Mouse (Mus musculus) adrenal gland, postnatal 36 days (tissue): ENCODE results near the gene Tnk1. TPM values are rescaled to one million over a fixed set of nuclear protein-coding genes. Genes with fewer than 3 reads are reported as not detected.

Experiments
- DNase-seq, 2 experiments: peaks; one replicate each; pipeline ENCODE4 v3.0.0; 2021; ENCODE audit warnings: mixed read lengths in 1 of 2
- microRNA-seq: library from miRNA; unstranded; fragments of <30 nt; microRNA quantifications from one replicate; pipeline ENCODE4 v1.2.0, GENCODE M21; 2021
- total RNA-seq, 2 experiments: library from RNA; stranded (reverse); gene quantifications; 2 replicates each; pipeline ENCODE4 v1.2.3; 2021

Gene Tnk1
- total RNA-seq, 2 experiments from 2014 or later: not detected

- DNase-seq: no peak
Measured at GRCm38 (mm10) chr11:69803328-69803727, 55.2 kb downstream of the Tnk1 start.

GRCm38 (mm10) chr11:69802648-69803105 is 55.9 kb downstream of the Tnk1 start:
- DNase-seq: peak; percentile 95 to 98

GRCm38 (mm10) chr11:69801379-69801977 is 57.1 kb downstream of the Tnk1 start, which contains the start of gene Fgf11:
TSS of gene Fgf11 (minus strand) at chr11:69801857.
- peak; percentile 20 to 40 for DNase-seq

Small RNA genes lying within 50 kb of the gene (microRNA-seq; reads per million reads assigned to microRNA genes)
- gene Mir6924: not detected

Other genes with a start within 250 kb of the Tnk1 start
- gene Shbg, start 240.8 kb downstream of the Tnk1 start, total RNA-seq: not detected
- gene Sat2, start 236.7 kb downstream of the Tnk1 start, total RNA-seq: 10 to 100 TPM in 1 of 2 experiments, 1 to 10 TPM in 1; 5.7 to 11.3 TPM
- gene Fxr2, start 225.7 kb downstream of the Tnk1 start, total RNA-seq: 10 to 100 TPM; 80.5 to 88.4 TPM
- not detected for gene Sox15, start 203.4 kb downstream of the Tnk1 start, total RNA-seq
- 100 to 1,000 TPM in 1 of 2 experiments, 10 to 100 TPM in 1; 91.4 to 126 TPM for gene Mpdu1, start 196.1 kb downstream of the Tnk1 start, total RNA-seq
- 10 to 100 TPM; 20.1 to 28.6 TPM for gene Cd68, start 192.6 kb downstream of the Tnk1 start, total RNA-seq
- gene Eif4a1, start 186.3 kb downstream of the Tnk1 start, total RNA-seq: 100 to 1,000 TPM; 678 to 712 TPM
- 10 to 100 TPM; 70.6 to 80.4 TPM for gene Senp3, start 176.6 kb downstream of the Tnk1 start, total RNA-seq
- gene Tnfsf13, start 172.9 kb downstream of the Tnk1 start, total RNA-seq: 1 to 10 TPM; 1.7 to 2.5 TPM
- gene Tnfsf12, start 162.9 kb downstream of the Tnk1 start, total RNA-seq: 10 to 100 TPM; 21.5 to 22.9 TPM
- gene Tnfsfm13, start 162.6 kb downstream of the Tnk1 start, total RNA-seq: 1 to 10 TPM; 4.0 to 4.9 TPM
- gene Polr2a, start 100.1 kb downstream of the Tnk1 start, total RNA-seq: 10 to 100 TPM; 86.4 to 90.3 TPM
- not detected for gene Slc35g3, start 96.8 kb downstream of the Tnk1 start, total RNA-seq
- 10 to 100 TPM; 57.7 to 63.8 TPM for gene Zbtb4, start 92.8 kb downstream of the Tnk1 start, total RNA-seq
- gene Chrnb1, start 62.8 kb downstream of the Tnk1 start, total RNA-seq: 1 to 10 TPM; 1.1 to 1.8 TPM
- 1 to 10 TPM; 3.9 to 8.6 TPM for gene Fgf11, start 56.9 kb downstream of the Tnk1 start, total RNA-seq
- gene Tmem102, start 53.1 kb downstream of the Tnk1 start, total RNA-seq: under 1 TPM; 0.17 to 0.26 TPM
- gene Gm39566, start 43.4 kb downstream of the Tnk1 start, total RNA-seq: not detected
- gene Spem2, start 40.3 kb downstream of the Tnk1 start, total RNA-seq: not detected
- not detected for gene Spem1, start 36.5 kb downstream of the Tnk1 start, total RNA-seq
- 10 to 100 TPM; 14.4 to 22.3 TPM for gene Nlgn2, start 20.9 kb downstream of the Tnk1 start, total RNA-seq
- gene Tmem256, start 20.2 kb downstream of the Tnk1 start, total RNA-seq: 100 to 1,000 TPM; 144 to 166 TPM
- 10 to 100 TPM; 49.3 to 50.4 TPM for gene Plscr3, start 12.4 kb downstream of the Tnk1 start, total RNA-seq
- gene Tmem95, start 19.3 kb upstream of the Tnk1 start, total RNA-seq: not detected
- gene Kctd11, start 22.7 kb upstream of the Tnk1 start, total RNA-seq: 1 to 10 TPM; 4.2 to 5.4 TPM
- gene Acap1, start 36.8 kb upstream of the Tnk1 start, total RNA-seq: under 1 TPM; 0.23 to 0.89 TPM
- 1 to 10 TPM in 1 of 2 experiments, under 1 TPM in 1; 0.46 to 1.4 TPM for gene 2810408A11Rik, start 42.3 kb upstream of the Tnk1 start, total RNA-seq
- 10 to 100 TPM; 42.5 to 47.5 TPM for gene Neurl4, start 42.3 kb upstream of the Tnk1 start, total RNA-seq
- gene Gps2, start 55.2 kb upstream of the Tnk1 start, total RNA-seq: 10 to 100 TPM; 47.1 to 47.6 TPM
- gene Eif5a, start 63.2 kb upstream of the Tnk1 start, total RNA-seq: 100 to 1,000 TPM; 619 to 640 TPM
- 10 to 100 TPM; 11.5 to 11.8 TPM for gene Ybx2, start 77.1 kb upstream of the Tnk1 start, total RNA-seq
- 10 to 100 TPM; 60.2 to 90.0 TPM for gene Slc2a4, start 89.5 kb upstream of the Tnk1 start, total RNA-seq
- 1 to 10 TPM in 1 of 2 experiments, not detected in 1; 1.2 TPM for gene Cldn7, start 106.0 kb upstream of the Tnk1 start, total RNA-seq
- gene Ctdnep1, start 122.4 kb upstream of the Tnk1 start, total RNA-seq: 100 to 1,000 TPM; 112 to 132 TPM
- 10 to 100 TPM; 66.4 to 80.3 TPM for gene Elp5, start 123.8 kb upstream of the Tnk1 start, total RNA-seq
- 100 to 1,000 TPM; 421 to 450 TPM for gene Gabarap, start 132.4 kb upstream of the Tnk1 start, total RNA-seq
- 10 to 100 TPM; 54.6 to 57.1 TPM for gene Phf23, start 137.0 kb upstream of the Tnk1 start, total RNA-seq
- gene Dvl2, start 141.9 kb upstream of the Tnk1 start, total RNA-seq: 10 to 100 TPM; 15.6 to 17.4 TPM
- gene Acadvl, start 156.7 kb upstream of the Tnk1 start, total RNA-seq: 100 to 1,000 TPM; 543 to 557 TPM
- 10 to 100 TPM; 27.4 to 40.4 TPM for gene Dlg4, start 158.2 kb upstream of the Tnk1 start, total RNA-seq
- under 1 TPM in 1 of 2 experiments, not detected in 1; 0.33 TPM for gene Asgr1, start 195.4 kb upstream of the Tnk1 start, total RNA-seq
- 1 to 10 TPM in 1 of 2 experiments, under 1 TPM in 1; 0.60 to 2.1 TPM for gene Asgr2, start 233.9 kb upstream of the Tnk1 start, total RNA-seq